Comparison of ENCODE assay signal across 22 mouse cellular contexts in the genomic region with DNA sequence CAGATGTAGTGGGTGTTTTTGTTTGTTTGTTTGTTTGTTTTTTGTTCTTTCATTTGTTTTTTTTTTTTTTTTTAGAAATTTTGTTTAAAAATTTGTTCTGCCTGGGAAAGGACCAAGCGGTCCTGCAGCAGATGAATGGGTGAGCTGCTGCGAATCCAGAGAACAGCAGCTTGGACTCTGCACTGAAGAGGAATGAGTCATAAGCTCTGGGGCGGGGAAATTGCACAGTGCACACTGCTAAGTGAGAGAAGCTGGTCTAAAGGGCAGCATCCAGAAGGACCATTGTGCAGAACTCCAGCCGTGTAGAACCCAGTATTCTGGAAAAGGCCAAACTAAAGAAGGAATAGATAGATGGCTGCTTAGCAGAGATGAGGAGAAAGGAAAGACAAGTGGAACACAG. TPM values are rescaled to one million over a fixed set of nuclear protein-coding genes. Genes with fewer than 3 reads are reported as not detected.
"Had no signal": no experiment of that assay in that cellular context is flagged by ENCODE, and none has a peak within 500 bp of the region (broad histone marks: within the 10 kb centered on the region; RNA-seq: fewer than 3 reads in every experiment).

No protein-coding gene starts in this region.

- H3K4me1 ChIP-seq: midbrain, embryonic 13.5 days; midbrain, embryonic 15.5 days; neural tube, embryonic 12.5 days; stomach, embryonic 15.5 days had no signal

- DNase-seq: lung, adult 2 months; lung, postnatal 14 days; lung, postnatal 36 days; right cerebral cortex, postnatal 14 days; thymus, adult 18-20 months; thymus, postnatal 14 days; thymus, postnatal 36 days had no signal

- H3K36me3 ChIP-seq: lung, embryonic 15.5 days; midbrain, embryonic 13.5 days; midbrain, embryonic 15.5 days; neural tube, embryonic 12.5 days; stomach, embryonic 15.5 days had no signal

- H3K27ac ChIP-seq: lung, embryonic 15.5 days; macrophage; midbrain, embryonic 13.5 days; midbrain, embryonic 15.5 days; neural tube, embryonic 12.5 days; stomach, embryonic 15.5 days had no signal

- H3K27me3 ChIP-seq: lung, embryonic 15.5 days; megakaryocyte, embryonic 14.5 days; midbrain, embryonic 13.5 days; midbrain, embryonic 15.5 days; neural tube, embryonic 12.5 days; stomach, embryonic 15.5 days had no signal

- H3K9me3 ChIP-seq: lung, embryonic 15.5 days; megakaryocyte, embryonic 14.5 days; midbrain, embryonic 13.5 days; midbrain, embryonic 15.5 days; neural tube, embryonic 12.5 days; stomach, embryonic 15.5 days had no signal

- ATAC-seq: lung, postnatal 0 days; midbrain, embryonic 13.5 days; midbrain, embryonic 15.5 days had no signal

- H3K9ac ChIP-seq: lung, embryonic 15.5 days; midbrain, embryonic 13.5 days; midbrain, embryonic 15.5 days; neural tube, embryonic 12.5 days; stomach, embryonic 15.5 days had no signal

- H3K4me3 ChIP-seq: lung, embryonic 15.5 days; megakaryocyte, embryonic 14.5 days; midbrain, embryonic 13.5 days; midbrain, embryonic 15.5 days; neural tube, embryonic 12.5 days; stomach, embryonic 15.5 days had no signal

- H3K4me2 ChIP-seq: lung, embryonic 15.5 days; midbrain, embryonic 11.5 days; midbrain, embryonic 13.5 days; midbrain, embryonic 15.5 days; neural tube, embryonic 12.5 days; stomach, embryonic 15.5 days had no signal

RNA-seq across cellular contexts. Expression of gene Samd13, which starts 18.7 kb away (rescaled TPM):
- total RNA-seq: neutrophil, adult 5-6 weeks had no signal
- polyA plus RNA-seq: macrophage had no signal

RNA-seq across cellular contexts. Expression of gene 4930503B20Rik, which starts 53.0 kb away (rescaled TPM):
- total RNA-seq: megakaryocyte progenitor cell, adult 5-6 weeks; midbrain, postnatal 0 days had no signal
- polyA plus RNA-seq: lung, adult 2 months; lung, postnatal 0 days; macrophage; midbrain, embryonic 11.5 days; midbrain, embryonic 13.5 days; midbrain, embryonic 15.5 days; midbrain, postnatal 0 days; neural tube, embryonic 12.5 days; neural tube, embryonic 14.5 days; spleen, adult 2 months; stomach, embryonic 15.5 days; thymus, postnatal 0 days had no signal
